Mouse (Mus musculus) olfactory bulb, adult 2 months (tissue): Measurements from ENCODE around the gene Syngr1.

Experiments used
- CTCF ChIP-seq: fragments of 200-500 bp; IDR thresholded peaks from 2 replicates; pipeline ENCODE4 v1.5.1; 2012; ENCODE audit warnings: low read depth, mild to moderate bottlenecking, low read length, moderate library complexity; ENCODE audit not compliant: insufficient read depth
- POLR2A ChIP-seq: fragments of 200-500 bp; IDR thresholded peaks from 2 replicates; pipeline ENCODE4 v1.6.1; 2012; ENCODE audit warnings: mild to moderate bottlenecking, low read depth, low read length, moderate library complexity; ENCODE audit not compliant: insufficient read depth

- TF ChIP-seq CTCF (no peak), POLR2A (no peak)
Measured at GRCm38 (mm10) chr15:80080711-80081615, 10.2 kb upstream of the Syngr1 start.
